Mouse (Mus musculus): ENCODE results near the gene Dse. TPM values are rescaled to one million over a fixed set of nuclear protein-coding genes. Genes with fewer than 3 reads are reported as not detected.

Gene Dse
- polyA plus RNA-seq, 1 experiment from 2014 or later, result 8.1 TPM

DNA sequence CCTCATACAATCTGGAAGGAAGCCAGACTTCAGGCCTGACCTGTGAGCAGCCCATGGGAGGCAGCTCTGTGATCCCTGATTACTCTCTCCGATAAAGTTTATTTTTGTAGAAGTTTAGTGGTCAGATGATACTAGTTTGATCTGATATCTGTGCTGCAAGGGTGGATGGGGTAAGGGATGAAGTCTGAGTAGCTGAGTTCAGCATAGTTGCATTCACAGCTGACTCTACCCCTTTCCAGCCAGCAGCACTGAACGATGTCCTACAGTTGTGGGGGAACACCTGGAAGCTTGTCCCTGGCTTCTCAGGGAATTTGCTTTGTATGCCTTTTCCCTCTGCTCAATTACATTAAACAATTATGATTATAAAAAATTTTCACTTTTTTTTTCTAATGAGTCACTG lies 12.6 kb downstream of the Dse start:
- WGBS, result 79% methylated on average over 2 of the region's 2 CpGs
- Histone ChIP-seq H3K4me1 (replicated peaks) (no peaks in the 10 kb centered on the region), H3K27me3 (no peaks in the 10 kb centered on the region), H3K4me2 (no peak overlapping the region), H3K9me3 (no peaks in the 10 kb centered on the region), H3K36me3 (no peaks in the 10 kb centered on the region), H3K4me3 (no peak overlapping the region), H3K27ac (no peak overlapping the region), H3K9ac (no peak overlapping the region)
- no peak for ATAC-seq (ENCODE audit: low FRiP score)

DNA sequence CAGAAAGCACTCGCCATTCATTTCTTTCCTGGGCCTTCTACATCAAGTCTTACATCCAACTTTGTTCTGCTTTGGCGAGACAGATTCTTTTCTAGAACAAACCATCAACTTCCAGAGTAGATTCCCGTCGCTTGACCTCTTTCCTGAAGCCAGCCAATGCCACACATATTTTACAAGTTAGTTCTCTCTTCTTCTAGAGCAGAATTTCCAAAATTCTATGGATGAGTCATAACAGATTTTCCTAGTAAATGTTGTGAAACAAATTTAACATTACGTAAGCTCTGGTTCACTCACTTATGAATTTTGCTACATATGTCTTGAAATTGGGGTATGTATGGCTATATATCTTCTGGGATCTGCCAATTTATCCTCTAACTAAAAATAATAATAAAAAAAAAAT lies 13.0 kb downstream of the Dse start:
- Histone ChIP-seq H3K27ac (no peak overlapping the region), H3K9me3 (no peaks in the 10 kb centered on the region), H3K4me1 (replicated peaks) (no peaks in the 10 kb centered on the region), H3K27me3 (no peaks in the 10 kb centered on the region), H3K9ac (no peak overlapping the region), H3K4me2 (no peak overlapping the region), H3K36me3 (no peaks in the 10 kb centered on the region), H3K4me3 (no peak overlapping the region)
- 89% methylated on average over 5 of the region's 5 CpGs for WGBS
- ATAC-seq (ENCODE audit: low FRiP score), result no peak

DNA sequence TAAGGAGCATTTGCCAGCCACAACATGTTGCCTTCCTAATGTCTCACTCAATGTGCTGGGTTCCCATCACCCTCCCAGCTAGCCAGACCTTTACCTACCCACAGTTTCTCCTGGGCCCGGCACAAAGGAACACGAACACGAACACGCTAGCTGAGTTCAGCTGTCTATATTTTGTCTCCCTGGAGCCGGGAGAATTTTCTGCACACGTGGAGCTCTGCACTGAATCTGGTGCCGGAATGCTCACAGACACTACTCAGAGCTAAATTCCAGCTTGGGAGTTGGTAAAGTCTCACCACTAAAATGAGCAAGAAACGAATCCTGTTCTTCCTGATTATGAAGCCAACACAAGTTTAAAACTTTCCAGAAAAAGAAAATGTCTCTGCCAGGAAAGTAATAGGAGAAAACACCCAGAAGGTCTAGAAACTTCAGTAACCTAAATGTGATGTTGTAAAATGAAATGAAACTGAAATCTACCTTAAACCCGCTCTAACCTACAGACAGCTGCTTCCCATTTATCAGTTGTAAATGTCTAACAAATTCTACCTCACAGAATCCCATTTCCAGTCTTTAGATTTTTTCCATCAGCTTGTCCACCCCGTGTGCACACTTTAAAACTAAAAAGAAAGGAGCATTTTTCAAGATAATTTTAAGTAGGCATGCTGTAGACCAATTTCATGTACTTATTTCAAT lies 20.8 kb downstream of the Dse start:
- WGBS, result 86% methylated on average over 10 of the region's 10 CpGs
- H3K9me3 ChIP-seq, result no peaks in the 10 kb centered on the region
- no peak overlapping the region for H3K27ac ChIP-seq
- no peak overlapping the region for H3K4me2 ChIP-seq
- no peak overlapping the region for H3K9ac ChIP-seq
- no peak overlapping the region for H3K4me3 ChIP-seq
- no peaks in the 10 kb centered on the region for H3K27me3 ChIP-seq
- H3K4me1 ChIP-seq (replicated peaks), result 0 out of 2 replicates have a peak, but pooled peaks cover 4% of the 10 kb centered on the region
- ATAC-seq (ENCODE audit: low FRiP score), result no peak
- 0 out of 2 replicates have a peak, but pooled peaks cover 6% of the 10 kb centered on the region for H3K36me3 ChIP-seq

DNA sequence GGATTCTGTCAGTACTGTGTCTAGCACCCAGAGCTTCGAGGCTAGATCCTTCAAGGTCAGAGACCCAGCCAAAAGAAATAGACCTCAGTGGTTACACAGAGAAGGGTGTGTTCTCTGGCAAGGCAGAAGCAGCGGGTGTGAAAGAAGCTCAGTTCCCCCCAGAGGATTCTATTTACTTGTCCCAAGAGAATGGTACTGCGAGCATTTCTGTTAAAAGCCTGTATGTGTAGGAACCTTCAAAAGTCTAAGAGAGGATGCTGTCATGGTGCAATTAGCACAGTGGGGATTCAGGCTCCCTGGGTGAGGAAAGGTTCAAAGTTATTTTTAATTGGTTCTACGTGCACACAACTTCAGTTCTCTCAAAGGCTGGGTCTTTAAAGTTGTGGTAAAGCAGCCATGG lies 22.0 kb downstream of the Dse start:
- no peak for ATAC-seq (ENCODE audit: low FRiP score)
- no peak overlapping the region for H3K4me3 ChIP-seq
- H3K9ac ChIP-seq, result no peak overlapping the region
- H3K27me3 ChIP-seq, result no peaks in the 10 kb centered on the region
- H3K4me2 ChIP-seq, result no peak overlapping the region
- WGBS, result 58% methylated on average over 4 of the region's 4 CpGs
- H3K36me3 ChIP-seq, result 0 out of 2 replicates have a peak, but pooled peaks cover 6% of the 10 kb centered on the region
- no peak overlapping the region for H3K27ac ChIP-seq
- H3K9me3 ChIP-seq, result no peaks in the 10 kb centered on the region
- H3K4me1 ChIP-seq (replicated peaks), result 0 out of 2 replicates have a peak, but pooled peaks cover 4% of the 10 kb centered on the region

DNA sequence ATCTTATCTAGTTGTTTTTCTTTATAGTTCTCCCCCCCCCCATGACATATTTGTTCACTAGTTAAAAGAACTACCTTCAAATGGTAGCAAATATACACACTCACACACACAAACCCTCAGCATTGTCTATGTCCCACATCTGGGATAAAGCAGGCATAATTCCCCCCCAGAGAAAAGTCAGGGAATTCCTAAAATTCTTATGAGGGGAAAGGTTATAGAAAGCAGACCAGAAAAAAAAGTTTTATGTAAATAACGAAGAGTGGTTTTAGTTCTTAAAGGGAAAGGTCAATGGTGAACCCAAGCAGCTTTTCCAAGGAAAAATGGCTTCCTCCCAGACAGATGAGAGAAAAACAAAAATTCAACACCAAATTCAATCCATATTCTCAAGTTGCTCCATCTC lies 22.6 kb downstream of the Dse start:
- H3K4me3 ChIP-seq, result no peak overlapping the region
- no peak for ATAC-seq (ENCODE audit: low FRiP score)

DNA sequence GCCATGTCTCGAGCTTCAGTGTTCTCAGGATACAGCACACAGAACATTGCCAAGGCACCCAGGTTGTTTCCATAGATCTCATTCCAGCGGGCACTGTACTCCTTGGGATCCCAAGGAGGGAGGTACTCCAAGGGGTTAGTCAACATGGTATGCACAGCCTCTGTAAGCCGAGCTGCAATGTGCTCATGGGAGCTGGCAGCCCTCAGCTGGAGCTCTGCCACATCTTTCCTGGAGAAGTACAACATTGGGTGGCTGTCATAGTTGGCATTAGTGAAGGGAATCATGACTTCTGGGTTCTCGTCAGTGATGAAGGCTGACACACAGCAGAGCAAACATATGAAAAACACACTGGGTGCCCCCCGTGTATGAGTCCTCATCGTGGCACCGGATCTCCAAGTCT lies 23.8 kb downstream of the Dse start:
- no peak for ATAC-seq (ENCODE audit: low FRiP score)
- 89% methylated on average over 7 of the region's 7 CpGs for WGBS

More for the DNA sequence above, 22.6 kb downstream of the Dse start:
- 76% methylated on average over 1 of the region's 1 CpGs for WGBS
- Histone ChIP-seq H3K27ac (no peak overlapping the region), H3K27me3 (no peaks in the 10 kb centered on the region), H3K4me2 (no peak overlapping the region), H3K36me3 (0 out of 2 replicates have a peak, but pooled peaks cover 6% of the 10 kb centered on the region), H3K4me1 (replicated peaks) (0 out of 2 replicates have a peak, but pooled peaks cover 4% of the 10 kb centered on the region), H3K9ac (no peak overlapping the region), H3K9me3 (no peaks in the 10 kb centered on the region)

DNA sequence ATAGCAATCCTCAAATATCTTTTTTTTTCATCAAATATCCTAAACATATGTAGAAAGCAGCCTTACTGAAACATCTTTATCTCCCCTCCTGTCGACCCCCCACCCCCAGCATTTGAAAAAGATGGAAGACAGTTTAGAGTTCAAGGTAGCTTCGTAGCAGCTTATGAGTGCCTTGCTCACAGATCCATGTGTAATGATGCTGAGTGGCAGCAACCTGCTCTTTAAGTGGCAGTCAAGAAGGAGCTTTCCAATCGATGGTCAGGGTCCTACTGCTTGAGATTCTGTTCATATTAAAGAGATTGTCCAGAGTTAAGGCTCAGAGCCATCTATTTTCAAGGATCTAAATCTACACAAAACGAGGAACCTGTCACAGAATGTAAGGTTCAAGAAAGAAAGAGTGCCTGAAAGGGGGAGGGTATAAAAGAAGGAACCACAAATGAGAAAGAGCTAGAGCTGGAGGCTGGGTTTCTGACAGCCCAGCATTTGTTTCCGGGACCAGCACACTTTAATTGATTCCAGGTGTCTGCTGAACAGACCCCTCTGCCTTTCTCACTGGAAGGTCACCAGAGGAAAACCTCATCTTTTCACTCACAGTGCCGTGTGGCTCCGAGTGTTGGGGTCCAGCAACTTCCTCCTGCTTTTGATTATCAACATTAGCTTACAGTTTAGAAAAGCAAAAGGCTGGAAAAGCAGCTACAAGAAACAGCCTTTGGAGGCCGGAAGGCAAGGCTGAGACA lies 31.5 kb downstream of the Dse start:
- WGBS, result 70% methylated on average over 8 of the region's 8 CpGs
- no peaks in the 10 kb centered on the region for H3K4me1 ChIP-seq (replicated peaks)

More for the DNA sequence above, 23.8 kb downstream of the Dse start:
- H3K36me3 ChIP-seq, result 0 out of 2 replicates have a peak, but pooled peaks cover 6% of the 10 kb centered on the region
- H3K4me3 ChIP-seq, result no peak overlapping the region
- no peaks in the 10 kb centered on the region for H3K9me3 ChIP-seq
- no peak overlapping the region for H3K27ac ChIP-seq
- H3K27me3 ChIP-seq, result no peaks in the 10 kb centered on the region
- H3K9ac ChIP-seq, result no peak overlapping the region
- 0 out of 2 replicates have a peak, but pooled peaks cover 4% of the 10 kb centered on the region for H3K4me1 ChIP-seq (replicated peaks)
- H3K4me2 ChIP-seq, result no peak overlapping the region

DNA sequence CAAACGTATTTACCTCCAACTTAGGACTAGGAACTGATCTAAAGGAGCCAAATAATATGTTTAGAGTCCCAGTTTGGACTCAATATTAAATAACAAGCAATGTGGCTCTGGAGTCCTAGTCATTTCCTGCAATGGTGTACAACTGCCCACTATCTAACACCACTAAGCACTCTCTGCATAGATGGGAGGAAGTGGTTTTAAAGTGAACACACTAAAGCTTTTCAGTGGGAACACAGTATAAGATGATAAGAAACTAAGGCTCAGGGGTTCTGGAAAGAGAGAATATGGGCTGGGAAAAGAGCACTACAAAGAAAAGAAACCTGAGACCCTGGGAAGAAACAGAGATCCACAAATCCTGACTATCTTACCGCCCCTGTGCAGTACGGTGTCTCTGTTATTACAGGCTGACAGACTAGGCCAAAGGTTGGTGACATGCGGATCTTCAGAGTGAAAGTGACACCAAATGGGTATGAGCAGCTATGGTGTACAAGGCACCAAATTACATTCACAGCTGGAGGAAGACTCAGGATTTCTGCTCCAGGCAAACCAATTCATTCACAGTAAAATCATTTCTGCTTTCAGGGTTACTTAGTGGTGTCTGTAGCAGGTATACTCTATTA lies 34.7 kb downstream of the Dse start:
- Histone ChIP-seq H3K9me3 (no peaks in the 10 kb centered on the region), H3K27me3 (no peaks in the 10 kb centered on the region), H3K4me3 (no peak overlapping the region), H3K27ac (no peak overlapping the region), H3K4me1 (replicated peaks) (no peaks in the 10 kb centered on the region), H3K36me3 (no peaks in the 10 kb centered on the region), H3K4me2 (no peak overlapping the region), H3K9ac (no peak overlapping the region)
- ATAC-seq (ENCODE audit: low FRiP score), result no peak
- WGBS, result 79% methylated on average over 4 of the region's 4 CpGs

More for the DNA sequence above, 31.5 kb downstream of the Dse start:
- no peak for ATAC-seq (ENCODE audit: low FRiP score)
- no peak overlapping the region for H3K4me3 ChIP-seq
- no peaks in the 10 kb centered on the region for H3K36me3 ChIP-seq
- no peak overlapping the region for H3K27ac ChIP-seq
- no peaks in the 10 kb centered on the region for H3K27me3 ChIP-seq
- no peak overlapping the region for H3K9ac ChIP-seq
- no peak overlapping the region for H3K4me2 ChIP-seq
- no peaks in the 10 kb centered on the region for H3K9me3 ChIP-seq

DNA sequence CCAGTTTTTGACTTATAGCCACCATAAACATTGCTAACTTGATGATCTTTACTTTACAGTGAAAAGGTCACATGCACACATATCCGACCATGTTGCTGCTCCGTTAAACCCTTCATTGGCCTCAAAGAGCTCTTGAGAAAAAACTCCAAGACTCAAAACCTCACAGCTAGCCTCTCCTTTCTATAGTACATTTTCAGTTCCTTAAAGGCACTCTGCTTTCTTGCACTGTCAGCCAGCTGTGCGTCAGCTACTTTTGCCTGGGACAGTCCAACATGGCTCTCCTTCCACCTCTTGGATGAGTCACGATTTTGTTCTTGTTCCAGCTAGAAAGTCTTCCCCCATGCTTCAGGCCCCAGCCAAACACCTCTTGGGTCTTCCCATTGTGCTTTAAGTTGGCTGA lies 35.9 kb downstream of the Dse start:
- Histone ChIP-seq H3K4me1 (replicated peaks) (no peaks in the 10 kb centered on the region), H3K27ac (no peak overlapping the region), H3K4me3 (no peak overlapping the region), H3K9ac (no peak overlapping the region), H3K27me3 (no peaks in the 10 kb centered on the region), H3K9me3 (no peaks in the 10 kb centered on the region), H3K4me2 (no peak overlapping the region), H3K36me3 (no peaks in the 10 kb centered on the region)
- WGBS, result 92% methylated on average over 4 of the region's 4 CpGs
- ATAC-seq (ENCODE audit: low FRiP score), result no peak

DNA sequence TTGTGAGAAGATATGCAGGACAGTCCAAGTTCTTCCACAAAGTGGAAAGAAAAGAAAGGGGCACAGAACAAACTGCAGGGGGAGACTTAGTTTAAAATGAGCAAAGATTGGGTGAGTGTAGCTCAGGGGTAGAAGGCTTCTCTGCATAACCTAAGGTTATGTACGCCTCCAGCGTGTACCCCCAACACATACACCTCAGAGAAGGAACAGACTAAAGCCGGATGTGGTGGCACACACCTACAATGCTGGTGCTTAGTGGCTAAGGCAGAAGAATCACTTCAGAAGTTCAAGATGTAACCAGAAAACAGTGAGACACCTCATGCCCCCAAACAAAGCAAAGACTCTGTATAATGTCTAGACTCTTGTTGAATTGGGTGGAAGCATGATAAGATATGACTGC lies 36.3 kb downstream of the Dse start:
- Histone ChIP-seq H3K4me2 (no peak overlapping the region), H3K9me3 (no peaks in the 10 kb centered on the region), H3K36me3 (no peaks in the 10 kb centered on the region), H3K27me3 (no peaks in the 10 kb centered on the region), H3K9ac (no peak overlapping the region), H3K4me3 (no peak overlapping the region), H3K27ac (no peak overlapping the region), H3K4me1 (replicated peaks) (no peaks in the 10 kb centered on the region)
- WGBS, result 94% methylated on average over 3 of the region's 3 CpGs
- no peak for ATAC-seq (ENCODE audit: low FRiP score)

DNA sequence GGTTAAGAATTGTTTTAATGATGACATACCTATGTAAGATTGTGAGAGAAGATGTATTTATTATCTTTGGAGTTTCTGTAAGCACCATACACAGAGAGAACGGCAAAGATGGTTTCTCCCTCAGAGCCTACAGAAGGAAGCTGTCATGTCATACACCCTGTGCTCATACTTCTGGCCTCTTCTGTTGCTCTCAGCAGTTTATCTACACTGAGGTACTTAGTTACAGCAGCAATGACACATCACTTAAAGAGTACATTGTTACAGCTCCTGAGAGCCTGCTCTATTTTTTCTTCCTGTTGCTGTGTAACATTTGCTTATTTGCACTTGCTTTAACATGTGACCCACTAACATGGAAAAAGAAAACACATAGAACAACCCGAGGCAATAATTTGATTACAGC lies 40.5 kb downstream of the Dse start:
- no peak overlapping the region for H3K9ac ChIP-seq
- no peaks in the 10 kb centered on the region for H3K4me1 ChIP-seq (replicated peaks)
- H3K4me2 ChIP-seq, result no peak overlapping the region
- H3K4me3 ChIP-seq, result no peak overlapping the region
- H3K27me3 ChIP-seq, result no peaks in the 10 kb centered on the region
- ATAC-seq (ENCODE audit: low FRiP score), result no peak
- no peaks in the 10 kb centered on the region for H3K36me3 ChIP-seq
- H3K27ac ChIP-seq, result no peak overlapping the region
- WGBS, result 89% methylated on average over 2 of the region's 2 CpGs
- H3K9me3 ChIP-seq, result no peaks in the 10 kb centered on the region

DNA sequence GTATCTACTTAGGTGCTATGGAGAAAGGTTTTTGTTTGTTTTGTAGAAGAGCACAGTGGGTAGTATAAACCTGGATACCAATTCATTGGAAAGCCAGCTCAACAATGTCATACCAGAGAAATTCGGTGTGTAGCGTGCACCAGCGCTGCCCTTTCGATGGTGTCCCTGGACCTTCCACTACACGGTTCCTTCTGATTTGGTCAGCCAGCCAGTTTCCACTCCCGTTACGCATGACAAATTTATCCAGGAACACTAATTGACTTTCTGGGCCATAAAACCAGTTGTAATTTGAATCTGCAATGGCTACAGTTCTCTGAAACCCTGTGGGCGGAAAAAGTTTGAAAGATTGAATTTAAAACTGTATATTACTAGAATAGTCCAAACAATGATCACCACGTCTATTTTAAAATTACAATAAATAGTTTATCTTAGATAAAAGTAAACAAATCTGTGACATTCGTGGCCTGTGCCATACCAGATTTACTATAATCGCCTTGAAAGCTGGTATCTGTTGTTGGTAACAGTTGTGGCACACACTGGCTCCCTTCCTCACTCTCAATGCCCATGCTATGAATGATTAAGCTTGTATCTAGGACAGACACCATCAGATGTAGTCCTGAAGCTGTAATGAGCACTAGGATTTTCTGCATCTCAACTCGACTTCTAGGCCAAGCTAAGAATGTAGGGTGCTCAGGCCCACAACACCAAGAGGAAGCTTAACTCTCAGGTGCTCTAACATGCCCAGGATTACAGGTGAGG lies 51.5 kb downstream of the Dse start:
- no peak overlapping the region for H3K9ac ChIP-seq
- no peak overlapping the region for H3K4me3 ChIP-seq
- H3K9me3 ChIP-seq, result no peaks in the 10 kb centered on the region
- H3K36me3 ChIP-seq, result peaks cover 7% of the 10 kb centered on the region
- H3K4me2 ChIP-seq, result no peak overlapping the region
- no peak for ATAC-seq (ENCODE audit: low FRiP score)
- H3K4me1 ChIP-seq (replicated peaks), result no peaks in the 10 kb centered on the region
- H3K27ac ChIP-seq, result no peak overlapping the region
- WGBS, result 87% methylated on average over 12 of the region's 12 CpGs
- no peaks in the 10 kb centered on the region for H3K27me3 ChIP-seq

Measured in hindbrain, embryonic 13.5 days (tissue).